Mouse (Mus musculus) forebrain, postnatal 0 days (tissue): Measurements from ENCODE around the gene Prpf40a. TPM values are rescaled to one million over a fixed set of nuclear protein-coding genes. Genes with fewer than 3 reads are reported as not detected.

Experiments
- ATAC-seq: fragments of 200-750 bp; cut with Nextera tagmentation; 2 replicates; pipeline ENCODE4 v1.8.0; 2017; ENCODE audit warnings: mild to moderate bottlenecking, moderate library complexity
- DNase-seq: peaks from one replicate; pipeline ENCODE4 v3.0.0-alpha.2; 2015
- H3K27ac ChIP-seq: fragments of 300-500 bp; sonication (generic); 2 replicates; pipeline ENCODE4 v1.5.1; 2014; ENCODE audit warnings: low read depth, mild to moderate bottlenecking, antibody characterized with exemption, low read length, moderate library complexity, mixed read lengths
- H3K27me3 ChIP-seq: fragments of 300-500 bp; sonication (generic); 2 replicates; pipeline ENCODE4 v1.6.1; 2014; ENCODE audit warnings: mild to moderate bottlenecking, low read length, mixed read lengths; ENCODE audit not compliant: insufficient read depth
- H3K36me3 ChIP-seq: fragments of 300-500 bp; sonication (generic); 2 replicates; pipeline ENCODE4 v1.6.1; 2014; ENCODE audit warnings: mild to moderate bottlenecking, moderate library complexity; ENCODE audit not compliant: insufficient read depth
- H3K4me1 ChIP-seq: fragments of 300-500 bp; sonication (generic); 2 replicates; pipeline ENCODE4 v1.6.1; 2014; ENCODE audit warnings: antibody characterized with exemption; ENCODE audit not compliant: insufficient read depth
- H3K4me2 ChIP-seq: fragments of 300-500 bp; sonication (generic); 2 replicates; pipeline ENCODE4 v1.6.1; 2014; ENCODE audit warnings: low read depth, mild to moderate bottlenecking, moderate library complexity
- H3K4me3 ChIP-seq: fragments of 300-500 bp; sonication (generic); 2 replicates; pipeline ENCODE4 v1.5.1; 2014; ENCODE audit warnings: low read depth, low read length, mixed read lengths
- H3K9ac ChIP-seq: fragments of 300-500 bp; sonication (generic); 2 replicates; pipeline ENCODE4 v1.6.1; 2014; ENCODE audit warnings: mild to moderate bottlenecking
- H3K9me3 ChIP-seq: fragments of 300-500 bp; sonication (generic); 2 replicates; pipeline ENCODE4 v1.6.1; 2016; ENCODE audit warnings: low read length
- CTCF ChIP-seq: sonication (generic); IDR thresholded peaks from 2 replicates; pipeline ENCODE4 v1.5.1; 2016; ENCODE audit warnings: antibody characterized with exemption, control low read depth, low read depth
- WGBS: fragments of 180-500 bp; shearing (Covaris S2); extraction: QIAGEN DNeasy Blood & Tissue Kit; methylation state at CpG from one replicate; pipeline ENCODE4 v1.1.7; 2014; 5-methylcytosine and 5-hydroxymethylcytosine counted together
- polyA plus RNA-seq: library from polyadenylated mRNA; unstranded; fragments of >200 nt; fragmentation: Nextera tagmentation; extraction: Ambion mirVana; gene quantifications from 2 replicates; pipeline ENCODE4 v1.2.1, GENCODE M21; 2015
- total RNA-seq: library from RNA; depleted of rRNA; stranded (reverse); fragments of >200 nt; gene quantifications from 2 replicates; pipeline ENCODE4 v1.2.3, GENCODE M21; 2014

Gene Prpf40a
- total and polyA plus RNA-seq, 2 experiments from 2014 or later, result 64.4 to 102 TPM

DNA sequence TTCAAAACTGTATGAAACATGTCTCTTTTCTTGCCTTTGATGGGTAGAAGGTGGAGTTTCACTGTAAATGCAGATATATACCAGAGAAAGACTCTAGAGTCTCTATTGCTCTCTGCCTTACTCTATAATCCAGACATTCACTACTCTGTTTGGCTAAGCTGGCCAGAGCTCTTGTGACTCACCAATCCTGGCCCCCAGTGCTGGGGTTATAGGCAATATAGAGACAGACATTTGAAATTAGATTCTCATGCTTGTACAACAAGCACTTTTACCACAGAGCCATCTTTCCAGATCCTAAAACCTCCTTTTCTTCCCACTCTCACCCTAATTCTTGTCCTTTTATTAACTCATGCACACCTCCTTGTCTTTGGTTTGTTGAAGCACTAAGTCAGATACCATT lies 17.1 kb downstream of the Prpf40a start:
- DNase-seq, result no peak
- no peak overlapping the region for H3K9ac ChIP-seq
- no peak overlapping the region for H3K27ac ChIP-seq
- peaks cover 15% of the 10 kb centered on the region for H3K36me3 ChIP-seq
- no peaks in the 10 kb centered on the region for H3K9me3 ChIP-seq
- no peak overlapping the region for H3K4me2 ChIP-seq
- ATAC-seq, result no peak
- H3K4me3 ChIP-seq, result no peak overlapping the region
- no peaks in the 10 kb centered on the region for H3K27me3 ChIP-seq
- TF ChIP-seq CTCF, result no peak
- no peaks in the 10 kb centered on the region for H3K4me1 ChIP-seq

- DNase-seq (no peak), ATAC-seq (no peak)
- no peaks in the 10 kb centered on the region for H3K9me3 ChIP-seq
- no peak for TF ChIP-seq CTCF
- H3K4me3 ChIP-seq, result no peak overlapping the region
- no peaks in the 10 kb centered on the region for H3K27me3 ChIP-seq
- H3K4me2 ChIP-seq, result no peak overlapping the region
- H3K4me1 ChIP-seq, result no peaks in the 10 kb centered on the region
- H3K36me3 ChIP-seq, result peaks cover 30% of the 10 kb centered on the region
- no peak overlapping the region for H3K27ac ChIP-seq
- no peak overlapping the region for H3K9ac ChIP-seq
Measured at GRCm38 (mm10) chr2:53146852-53147251, 44.2 kb downstream of the Prpf40a start.

- Histone ChIP-seq H3K27me3 (no peaks in the 10 kb centered on the region), H3K9ac (no peak overlapping the region), H3K4me1 (no peaks in the 10 kb centered on the region), H3K9me3 (no peaks in the 10 kb centered on the region), H3K27ac (no peak overlapping the region), H3K4me3 (no peak overlapping the region), H3K36me3 (peaks cover 22% of the 10 kb centered on the region), H3K4me2 (no peak overlapping the region)
- no peak for TF ChIP-seq CTCF
- no peak for DNase-seq
- ATAC-seq, result no peak
- 85% methylated on average over 9 of the region's 9 CpGs for WGBS
Measured at GRCm38 (mm10) chr2:53131567-53131966, 59.5 kb downstream of the Prpf40a start.

- no peak overlapping the region for H3K27ac ChIP-seq
- TF ChIP-seq CTCF, result no peak
- peaks cover 31% of the 10 kb centered on the region for H3K36me3 ChIP-seq
- H3K4me1 ChIP-seq, result no peaks in the 10 kb centered on the region
- ATAC-seq (no peak), DNase-seq (no peak)
- no peak overlapping the region for H3K9ac ChIP-seq
- WGBS, result 85% methylated on average over 6 of the region's 6 CpGs
- H3K4me2 ChIP-seq, result no peak overlapping the region
- no peaks in the 10 kb centered on the region for H3K27me3 ChIP-seq
- no peaks in the 10 kb centered on the region for H3K9me3 ChIP-seq
- H3K4me3 ChIP-seq, result no peak overlapping the region
Measured at GRCm38 (mm10) chr2:53129070-53129469, 62.0 kb downstream of the Prpf40a start.

- H3K4me3 ChIP-seq, result no peak overlapping the region
- H3K27ac ChIP-seq, result no peak overlapping the region
- no peaks in the 10 kb centered on the region for H3K4me1 ChIP-seq
- ATAC-seq (no peak), DNase-seq (no peak)
- H3K9ac ChIP-seq, result no peak overlapping the region
- no peaks in the 10 kb centered on the region for H3K9me3 ChIP-seq
- no peak overlapping the region for H3K4me2 ChIP-seq
- H3K27me3 ChIP-seq, result no peaks in the 10 kb centered on the region
- TF ChIP-seq CTCF, result peak; percentile 54
- H3K36me3 ChIP-seq, result peaks cover 37% of the 10 kb centered on the region
- 85% methylated on average over 3 of the region's 3 CpGs for WGBS
Measured at GRCm38 (mm10) chr2:53125998-53126397, 65.1 kb downstream of the Prpf40a start.

GRCm38 (mm10) chr2:53121797-53122196 lies 69.3 kb downstream of the Prpf40a start:
- TF ChIP-seq CTCF, result peak; percentile 81
- H3K9ac ChIP-seq, result no peak overlapping the region
- peak; percentile 82 for DNase-seq
- H3K9me3 ChIP-seq, result no peaks in the 10 kb centered on the region
- no peak overlapping the region for H3K27ac ChIP-seq
- no peak overlapping the region for H3K4me2 ChIP-seq
- ATAC-seq, result peak; percentile 70
- peaks cover 57% of the 10 kb centered on the region for H3K36me3 ChIP-seq
- no peaks in the 10 kb centered on the region for H3K27me3 ChIP-seq
- no peak overlapping the region for H3K4me3 ChIP-seq
- WGBS, result 72% methylated on average over 5 of the region's 5 CpGs
- H3K4me1 ChIP-seq, result no peaks in the 10 kb centered on the region

DNA sequence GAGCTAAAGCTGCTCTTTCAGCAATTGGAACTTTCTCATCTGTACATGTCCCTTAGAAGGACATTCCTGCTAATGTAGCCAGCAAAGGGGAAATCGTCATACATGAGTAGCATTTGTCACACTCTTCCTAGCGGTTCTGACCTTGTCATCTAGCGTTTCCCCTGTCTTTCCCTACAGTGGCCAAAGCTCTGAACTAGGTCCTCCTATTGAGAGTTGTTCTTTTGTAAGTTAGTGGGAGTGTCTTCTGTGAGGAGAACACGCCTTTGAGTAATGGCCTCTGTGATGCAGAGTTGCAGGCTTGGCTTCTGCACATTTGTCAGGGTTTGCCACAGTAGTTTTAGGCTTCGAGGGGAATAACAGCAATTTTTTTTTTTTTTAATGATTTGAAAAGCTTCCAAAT lies 82.5 kb downstream of the Prpf40a start:
- peaks cover 49% of the 10 kb centered on the region for H3K36me3 ChIP-seq
- H3K9me3 ChIP-seq, result no peaks in the 10 kb centered on the region
- ATAC-seq (no peak), DNase-seq (no peak)
- H3K27me3 ChIP-seq, result no peaks in the 10 kb centered on the region
- H3K4me1 ChIP-seq, result no peaks in the 10 kb centered on the region
- H3K9ac ChIP-seq, result no peak overlapping the region
- no peak for TF ChIP-seq CTCF
- no peak overlapping the region for H3K4me2 ChIP-seq
- no peak overlapping the region for H3K27ac ChIP-seq
- WGBS, result 81% methylated on average over 5 of the region's 5 CpGs
- no peak overlapping the region for H3K4me3 ChIP-seq

DNA sequence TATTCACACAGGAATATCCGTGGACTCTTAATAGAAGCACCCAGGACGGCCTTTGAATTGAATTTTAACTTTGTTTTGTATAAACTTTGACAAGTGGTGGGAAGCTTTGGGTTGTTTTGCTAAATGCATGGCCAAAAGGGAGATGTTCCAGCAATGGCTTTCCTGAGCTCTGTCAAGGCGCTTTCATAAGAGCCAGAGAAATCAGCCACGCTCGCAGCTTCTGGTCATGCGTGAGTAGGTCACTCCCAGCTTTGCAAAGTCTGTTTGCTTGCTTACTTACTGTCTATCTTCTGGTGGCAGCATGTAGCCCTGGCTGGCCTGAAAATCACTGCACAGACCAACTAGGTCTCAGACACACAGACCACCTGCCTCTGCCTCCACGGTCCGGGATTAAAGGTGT lies 84.6 kb downstream of the Prpf40a start:
- H3K4me1 ChIP-seq, result no peaks in the 10 kb centered on the region
- 73% methylated on average over 8 of the region's 8 CpGs for WGBS
- ATAC-seq (peak; percentile 66), DNase-seq (no peak)
- no peak overlapping the region for H3K9ac ChIP-seq
- H3K4me2 ChIP-seq, result no peak overlapping the region
- no peak for TF ChIP-seq CTCF
- H3K4me3 ChIP-seq, result no peak overlapping the region
- no peaks in the 10 kb centered on the region for H3K9me3 ChIP-seq
- no peaks in the 10 kb centered on the region for H3K27me3 ChIP-seq
- H3K36me3 ChIP-seq, result peaks cover 53% of the 10 kb centered on the region
- 0 out of 2 replicates have a peak overlapping the region, but pooled peaks have one; percentile 36 for H3K27ac ChIP-seq
